Mouse (Mus musculus) 416B (cell line): ENCODE data around the gene Slc51b.

Source experiments
- DNase-seq: peaks from one replicate; pipeline ENCODE4 v3.0.0; 2011; ENCODE audit warnings: low read depth

Slc51b gene

GRCm38 (mm10) chr9:65372449-65372848 is 50.3 kb downstream of the Slc51b start:
- peak; percentile 57 for DNase-seq

- no peak for DNase-seq
Observed at GRCm38 (mm10) chr9:65371756-65372155, 51.0 kb downstream of the Slc51b start.

- DNase-seq: no peak
Observed at GRCm38 (mm10) chr9:65365721-65366120, 57.0 kb downstream of the Slc51b start.

- no peak for DNase-seq
Observed at GRCm38 (mm10) chr9:65363684-65364083, 59.1 kb downstream of the Slc51b start.
